Mouse (Mus musculus) CH12.LX (cell line): ENCODE results near the gene Pias4.
"Not testable (repeated sequence)": the region's sequence is repeated elsewhere in the genome, so short reads cannot be mapped to it uniquely, and the experiment has no call there.

Experiments
- CTCF ChIP-seq, 2 experiments: IDR thresholded peaks in 1 of 2; conservative IDR thresholded peaks in 1 of 2; 2 replicates each; pipeline ENCODE4 v1.5.1; 2011 to 2012; ENCODE audit warnings: low read depth in 2 of 2, low read length in 2 of 2, improper control_type of control experiment in 1 of 2, inconsistent platforms in 1 of 2, mild to moderate bottlenecking in 1 of 2, moderate library complexity in 1 of 2
- EP300 ChIP-seq: IDR thresholded peaks from 2 replicates; pipeline ENCODE4 v1.6.1; 2011; ENCODE audit warnings: low read length, improper control_type of control experiment
- ETS1 ChIP-seq: conservative IDR thresholded peaks from 2 replicates; pipeline ENCODE4 v1.6.1; 2012; ENCODE audit warnings: low read depth, mild to moderate bottlenecking, inconsistent platforms, low read length, improper control_type of control experiment, moderate library complexity
- JUND ChIP-seq: conservative IDR thresholded peaks from 2 replicates; pipeline ENCODE4 v1.6.1; 2011; ENCODE audit warnings: low read depth, low read length, improper control_type of control experiment
- MAX ChIP-seq: IDR thresholded peaks from 2 replicates; pipeline ENCODE4 v1.6.1; 2011; ENCODE audit warnings: low read length, improper control_type of control experiment
- NELFE ChIP-seq: IDR thresholded peaks from 2 replicates; pipeline ENCODE4 v1.6.1; 2011; ENCODE audit warnings: low read depth, low read length, improper control_type of control experiment
- NRF1 ChIP-seq: IDR thresholded peaks from 2 replicates; pipeline ENCODE4 v1.6.1; 2014; ENCODE audit warnings: low read depth, mild to moderate bottlenecking, inconsistent platforms, low read length, improper control_type of control experiment, moderate library complexity
- POLR2A ChIP-seq: IDR thresholded peaks from 2 replicates; pipeline ENCODE4 v1.6.1; 2011; ENCODE audit warnings: low read depth, mild to moderate bottlenecking, improper control_type of control experiment, low read length

GRCm38 (mm10) chr10:81175345-81175701 lies 7.6 kb upstream of the Pias4 start:
- TF ChIP-seq JUND, ETS1, EP300, NRF1, MAX, NELFE, POLR2A: not testable (repeated sequence)
- TF ChIP-seq CTCF (conservative IDR thresholded peaks at IDR 0.05 in 1 of 2, IDR thresholded peaks at IDR 0.05 in 1 of 2; ENCODE audit: low read depth in 2 of 2, low read length in 2 of 2): peak in 1 of 2 experiments; percentile 6; a peak in 1 of 4 replicates
